Mouse (Mus musculus): Measurements from ENCODE around the gene Rundc3a. TPM values are rescaled to one million over a fixed set of nuclear protein-coding genes. Genes with fewer than 3 reads are reported as not detected.

Rundc3a gene
- total RNA-seq, 2 experiments from 2014 or later: 413 to 422 TPM

- DNase-seq (ENCODE audit: low spot score in 2 of 2): no peak
These were observed 39.1 kb downstream of the Rundc3a start for GRCm38 (mm10) chr11:102432115-102432843.

- peak in 1 of 2 experiments; percentile 65 for DNase-seq (ENCODE audit: low spot score in 2 of 2)
These were observed 39.7 kb downstream of the Rundc3a start for GRCm38 (mm10) chr11:102432896-102433295.

- DNase-seq (ENCODE audit: low spot score in 2 of 2): no peak
These were observed 40.7 kb downstream of the Rundc3a start for GRCm38 (mm10) chr11:102433866-102434265.

- peak; percentile 90 to 91 for DNase-seq (ENCODE audit: low spot score in 2 of 2)
These were observed 41.2 kb downstream of the Rundc3a start for GRCm38 (mm10) chr11:102434406-102434805.

- DNase-seq (ENCODE audit: low spot score in 2 of 2): no peak
These were observed 41.9 kb downstream of the Rundc3a start for GRCm38 (mm10) chr11:102434816-102435705.

GRCm38 (mm10) chr11:102435754-102436470 lies 42.7 kb downstream of the Rundc3a start:
- no peak for DNase-seq (ENCODE audit: low spot score in 2 of 2)

- DNase-seq (ENCODE audit: low spot score in 2 of 2): no peak
These were observed 43.2 kb downstream of the Rundc3a start for GRCm38 (mm10) chr11:102436471-102436790.

- DNase-seq (ENCODE audit: low spot score in 2 of 2): peak; percentile 67 to 69
These were observed 44.2 kb downstream of the Rundc3a start for GRCm38 (mm10) chr11:102437120-102438061.

- DNase-seq (ENCODE audit: low spot score in 2 of 2): peak; percentile 86 to 89
These were observed 45.2 kb downstream of the Rundc3a start for GRCm38 (mm10) chr11:102438212-102439092.

- DNase-seq (ENCODE audit: low spot score in 2 of 2): peak in 1 of 2 experiments; percentile 41
These were observed 46.2 kb downstream of the Rundc3a start for GRCm38 (mm10) chr11:102439093-102440082.

GRCm38 (mm10) chr11:102440255-102440654 lies 47.1 kb downstream of the Rundc3a start:
- DNase-seq (ENCODE audit: low spot score in 2 of 2): no peak

GRCm38 (mm10) chr11:102441434-102441833 lies 48.2 kb downstream of the Rundc3a start:
- DNase-seq (ENCODE audit: low spot score in 2 of 2): no peak

- DNase-seq (ENCODE audit: low spot score in 2 of 2): no peak
These were observed 48.9 kb downstream of the Rundc3a start for GRCm38 (mm10) chr11:102442089-102442488.

GRCm38 (mm10) chr11:102443740-102444139 lies 50.5 kb downstream of the Rundc3a start:
- no peak for DNase-seq (ENCODE audit: low spot score in 2 of 2)

GRCm38 (mm10) chr11:102444321-102444720 lies 51.1 kb downstream of the Rundc3a start:
- no peak for DNase-seq (ENCODE audit: low spot score in 2 of 2)

- no peak for DNase-seq (ENCODE audit: low spot score in 2 of 2)
These were observed 51.6 kb downstream of the Rundc3a start for GRCm38 (mm10) chr11:102444781-102445180.

GRCm38 (mm10) chr11:102445264-102445890 lies 52.2 kb downstream of the Rundc3a start:
- DNase-seq (ENCODE audit: low spot score in 2 of 2): no peak

Data from layer of hippocampus, postnatal 14 days (tissue).